Mouse (Mus musculus): ENCODE results near the gene Gadd45g. TPM values are rescaled to one million over a fixed set of nuclear protein-coding genes. Genes with fewer than 3 reads are reported as not detected.

Gadd45g gene
- polyA plus RNA-seq, 1 experiment from 2014 or later = 26.6 TPM

- Histone ChIP-seq H3K4me3 (ENCODE audit: low read length) (no peak overlapping the region), H3K27ac (ENCODE audit: low read depth, low read length) (no peak overlapping the region), H3K4me1 (ENCODE audit: control insufficient read depth, insufficient read depth, low read length) (peaks cover 12% of the 10 kb centered on the region; the same call in 1 of the 2 replicates), H3K27me3 (ENCODE audit: control insufficient read depth, insufficient read depth, low read length) (no peaks in the 10 kb centered on the region), H3K9me3 (ENCODE audit: control insufficient read depth, low read length) (no peaks in the 10 kb centered on the region), H3K36me3 (ENCODE audit: control insufficient read depth, insufficient read depth, low read length) (no peaks in the 10 kb centered on the region), H3K4me2 (replicated peaks; ENCODE audit: low read depth, low read length) (no peak overlapping the region), H3K9ac (ENCODE audit: low read depth, low read length) (no peak overlapping the region)
- 73% methylated on average over 4 of the region's 4 CpGs for WGBS
- no peak for ATAC-seq (ENCODE audit: low FRiP score, low TSS enrichment)
These were observed 24.7 kb downstream of the Gadd45g start for GRCm38 (mm10) chr13:51871148-51871547.

- H3K9me3 ChIP-seq (ENCODE audit: control insufficient read depth, low read length) = no peaks in the 10 kb centered on the region
- H3K27me3 ChIP-seq (ENCODE audit: control insufficient read depth, insufficient read depth, low read length) = no peaks in the 10 kb centered on the region; the same call in 1 of the 2 replicates
- no peak overlapping the region for H3K9ac ChIP-seq (ENCODE audit: low read depth, low read length)
- H3K36me3 ChIP-seq (ENCODE audit: control insufficient read depth, insufficient read depth, low read length) = no peaks in the 10 kb centered on the region
- no peak for ATAC-seq (ENCODE audit: low FRiP score, low TSS enrichment)
- H3K4me1 ChIP-seq (ENCODE audit: control insufficient read depth, insufficient read depth, low read length) = peaks cover 7% of the 10 kb centered on the region; the same call in 1 of the 2 replicates
- H3K4me3 ChIP-seq (ENCODE audit: low read length) = no peak overlapping the region
- 92% methylated on average over 9 of the region's 9 CpGs for WGBS
- H3K27ac ChIP-seq (ENCODE audit: low read depth, low read length) = no peak overlapping the region
- H3K4me2 ChIP-seq (replicated peaks; ENCODE audit: low read depth, low read length) = no peak overlapping the region
These were observed 25.9 kb downstream of the Gadd45g start for GRCm38 (mm10) chr13:51872252-51872962.

DNA sequence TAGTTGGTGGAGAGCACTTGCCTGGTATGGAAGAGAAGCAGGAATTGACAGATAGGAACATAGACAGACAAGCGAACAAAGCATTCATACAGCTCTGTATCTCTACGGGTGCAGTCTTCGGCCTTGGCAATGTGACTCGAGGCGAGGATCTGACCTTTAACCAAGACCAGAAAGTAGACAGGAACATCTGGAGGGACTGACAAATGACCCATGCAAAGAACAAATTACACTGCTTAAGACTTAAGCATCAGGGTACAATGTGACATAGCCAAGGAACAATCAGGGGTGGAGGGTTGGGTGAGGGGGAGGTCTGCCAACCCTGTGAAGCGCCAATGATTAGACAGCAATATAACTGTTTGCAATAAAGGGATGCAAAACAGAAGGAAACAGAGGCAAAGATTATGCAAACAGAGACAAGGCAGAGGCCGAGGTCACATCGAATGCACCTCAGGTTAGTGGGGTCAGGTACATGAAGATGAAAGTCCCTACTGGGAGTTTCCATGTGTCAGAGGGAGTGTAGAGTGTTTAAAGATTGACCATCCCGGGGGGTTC, 26.6 kb downstream of the Gadd45g start:
- H3K27ac ChIP-seq (ENCODE audit: low read depth, low read length) = no peak overlapping the region
- H3K36me3 ChIP-seq (ENCODE audit: control insufficient read depth, insufficient read depth, low read length) = no peaks in the 10 kb centered on the region
- H3K4me1 ChIP-seq (ENCODE audit: control insufficient read depth, insufficient read depth, low read length) = peaks cover 7% of the 10 kb centered on the region; the same call in 1 of the 2 replicates
- H3K4me2 ChIP-seq (replicated peaks; ENCODE audit: low read depth, low read length) = no peak overlapping the region
- no peak for ATAC-seq (ENCODE audit: low FRiP score, low TSS enrichment)
- H3K9ac ChIP-seq (ENCODE audit: low read depth, low read length) = no peak overlapping the region
- WGBS = 64% methylated on average over 9 of the region's 9 CpGs
- H3K4me3 ChIP-seq (ENCODE audit: low read length) = no peak overlapping the region
- H3K27me3 ChIP-seq (ENCODE audit: control insufficient read depth, insufficient read depth, low read length) = no peaks in the 10 kb centered on the region; the same call in 1 of the 2 replicates
- H3K9me3 ChIP-seq (ENCODE audit: control insufficient read depth, low read length) = no peaks in the 10 kb centered on the region

DNA sequence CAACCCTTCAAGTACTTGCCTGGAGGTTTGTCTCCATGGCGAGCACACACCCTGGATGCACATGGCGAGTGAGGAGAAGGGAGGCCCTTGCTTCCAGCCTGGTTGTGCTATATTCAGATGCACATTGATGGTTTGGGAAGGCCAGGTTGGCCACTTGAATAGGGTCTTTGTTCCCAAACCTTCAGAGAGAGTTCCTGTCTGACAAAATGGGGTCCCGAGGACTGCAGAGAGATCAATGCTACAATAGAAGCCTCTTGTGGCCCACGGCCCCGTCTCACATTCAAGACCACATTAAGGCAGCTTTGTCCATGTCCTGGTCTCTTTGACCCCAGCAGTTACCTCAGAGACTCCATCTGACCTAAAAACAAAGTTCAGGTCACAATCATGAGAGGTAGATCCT, 27.3 kb downstream of the Gadd45g start:
- ATAC-seq (ENCODE audit: low FRiP score, low TSS enrichment) = no peak
- peaks cover 2% of the 10 kb centered on the region; the same call in 1 of the 2 replicates for H3K4me1 ChIP-seq (ENCODE audit: control insufficient read depth, insufficient read depth, low read length)
- 85% methylated on average over 5 of the region's 5 CpGs for WGBS

GRCm38 (mm10) chr13:51876131-51876530, 29.7 kb downstream of the Gadd45g start:
- H3K4me3 ChIP-seq (ENCODE audit: low read length) = no peak overlapping the region
- no peak overlapping the region for H3K9ac ChIP-seq (ENCODE audit: low read depth, low read length)
- ATAC-seq (ENCODE audit: low FRiP score, low TSS enrichment) = no peak
- no peaks in the 10 kb centered on the region for H3K36me3 ChIP-seq (ENCODE audit: control insufficient read depth, insufficient read depth, low read length)
- no peak overlapping the region for H3K4me2 ChIP-seq (replicated peaks; ENCODE audit: low read depth, low read length)
- no peaks in the 10 kb centered on the region for H3K4me1 ChIP-seq (ENCODE audit: control insufficient read depth, insufficient read depth, low read length)
- no peaks in the 10 kb centered on the region for H3K9me3 ChIP-seq (ENCODE audit: control insufficient read depth, low read length)
- no peak overlapping the region for H3K27ac ChIP-seq (ENCODE audit: low read depth, low read length)
- no peaks in the 10 kb centered on the region; the same call in 1 of the 2 replicates for H3K27me3 ChIP-seq (ENCODE audit: control insufficient read depth, insufficient read depth, low read length)
- WGBS = 68% methylated on average over 12 of the region's 12 CpGs

More for the DNA sequence above, 27.3 kb downstream of the Gadd45g start:
- no peaks in the 10 kb centered on the region for H3K9me3 ChIP-seq (ENCODE audit: control insufficient read depth, low read length)
- H3K36me3 ChIP-seq (ENCODE audit: control insufficient read depth, insufficient read depth, low read length) = no peaks in the 10 kb centered on the region
- H3K9ac ChIP-seq (ENCODE audit: low read depth, low read length) = no peak overlapping the region
- no peak overlapping the region for H3K27ac ChIP-seq (ENCODE audit: low read depth, low read length)
- H3K4me2 ChIP-seq (replicated peaks; ENCODE audit: low read depth, low read length) = no peak overlapping the region
- H3K27me3 ChIP-seq (ENCODE audit: control insufficient read depth, insufficient read depth, low read length) = no peaks in the 10 kb centered on the region; the same call in 1 of the 2 replicates
- H3K4me3 ChIP-seq (ENCODE audit: low read length) = no peak overlapping the region

DNA sequence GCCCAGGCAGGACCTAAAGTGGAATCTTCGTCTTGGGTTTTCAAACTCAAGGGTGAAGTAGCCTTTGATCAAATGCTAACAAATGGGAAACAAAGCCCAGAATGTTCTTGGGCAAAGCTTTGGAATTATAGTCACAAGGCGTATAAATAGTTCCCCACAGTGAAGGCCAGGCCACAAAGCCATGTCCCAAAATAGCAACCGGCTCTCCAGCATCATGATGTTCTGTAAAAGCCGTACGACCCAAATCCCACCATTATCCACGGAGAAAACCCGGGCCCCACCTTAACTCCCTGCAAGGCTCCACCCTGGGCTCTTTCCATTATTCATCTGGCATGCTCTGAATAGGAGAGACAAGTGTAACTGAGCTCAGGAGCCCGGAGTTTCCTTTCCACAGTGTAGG, 32.3 kb downstream of the Gadd45g start:
- peaks cover 10% of the 10 kb centered on the region; the same call in 1 of the 2 replicates for H3K4me1 ChIP-seq (ENCODE audit: control insufficient read depth, insufficient read depth, low read length)
- no peak overlapping the region for H3K4me3 ChIP-seq (ENCODE audit: low read length)
- H3K9ac ChIP-seq (ENCODE audit: low read depth, low read length) = no peak overlapping the region
- no peaks in the 10 kb centered on the region for H3K9me3 ChIP-seq (ENCODE audit: control insufficient read depth, low read length)
- no peaks in the 10 kb centered on the region for H3K36me3 ChIP-seq (ENCODE audit: control insufficient read depth, insufficient read depth, low read length)
- no peak overlapping the region for H3K27ac ChIP-seq (ENCODE audit: low read depth, low read length)
- WGBS = 60% methylated on average over 8 of the region's 8 CpGs
- H3K27me3 ChIP-seq (ENCODE audit: control insufficient read depth, insufficient read depth, low read length) = no peaks in the 10 kb centered on the region; the same call in 1 of the 2 replicates
- ATAC-seq (ENCODE audit: low FRiP score, low TSS enrichment) = no peak
- H3K4me2 ChIP-seq (replicated peaks; ENCODE audit: low read depth, low read length) = no peak overlapping the region

DNA sequence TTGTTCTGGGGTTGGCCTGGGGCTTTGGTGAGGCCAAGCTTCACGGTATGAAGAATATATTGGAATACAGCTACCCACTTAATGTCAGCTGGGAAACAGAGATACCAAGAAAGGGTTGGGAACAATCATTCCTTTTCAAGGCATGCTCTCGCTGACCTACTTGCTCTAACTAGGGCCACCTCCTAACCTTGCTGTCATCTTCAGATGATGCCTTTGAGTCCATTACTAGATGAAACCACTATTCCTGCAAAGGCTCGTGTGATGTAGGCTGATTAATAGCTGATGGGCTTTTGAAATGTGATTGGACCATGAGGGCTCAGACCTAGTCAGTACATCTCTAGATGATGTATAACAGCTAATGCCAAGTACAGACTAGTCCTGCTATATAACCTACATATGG, 33.1 kb downstream of the Gadd45g start:
- Histone ChIP-seq H3K9me3 (ENCODE audit: control insufficient read depth, low read length) (no peaks in the 10 kb centered on the region), H3K27me3 (ENCODE audit: control insufficient read depth, insufficient read depth, low read length) (no peaks in the 10 kb centered on the region; the same call in 1 of the 2 replicates), H3K27ac (ENCODE audit: low read depth, low read length) (no peak overlapping the region), H3K36me3 (ENCODE audit: control insufficient read depth, insufficient read depth, low read length) (no peaks in the 10 kb centered on the region), H3K4me3 (ENCODE audit: low read length) (no peak overlapping the region), H3K9ac (ENCODE audit: low read depth, low read length) (no peak overlapping the region), H3K4me1 (ENCODE audit: control insufficient read depth, insufficient read depth, low read length) (peaks cover 10% of the 10 kb centered on the region; the same call in 1 of the 2 replicates), H3K4me2 (replicated peaks; ENCODE audit: low read depth, low read length) (no peak overlapping the region)
- ATAC-seq (ENCODE audit: low FRiP score, low TSS enrichment) = no peak
- WGBS = 84% methylated on average over 3 of the region's 3 CpGs

- Histone ChIP-seq H3K36me3 (ENCODE audit: control insufficient read depth, insufficient read depth, low read length) (no peaks in the 10 kb centered on the region), H3K27ac (ENCODE audit: low read depth, low read length) (no peak overlapping the region), H3K9ac (ENCODE audit: low read depth, low read length) (no peak overlapping the region), H3K9me3 (ENCODE audit: control insufficient read depth, low read length) (no peaks in the 10 kb centered on the region), H3K4me3 (ENCODE audit: low read length) (no peak overlapping the region), H3K27me3 (ENCODE audit: control insufficient read depth, insufficient read depth, low read length) (no peaks in the 10 kb centered on the region; the same call in 1 of the 2 replicates), H3K4me1 (ENCODE audit: control insufficient read depth, insufficient read depth, low read length) (peaks cover 10% of the 10 kb centered on the region; the same call in 1 of the 2 replicates), H3K4me2 (replicated peaks; ENCODE audit: low read depth, low read length) (no peak overlapping the region)
- ATAC-seq (ENCODE audit: low FRiP score, low TSS enrichment) = no peak
- WGBS = 83% methylated on average over 4 of the region's 4 CpGs
These were observed 33.5 kb downstream of the Gadd45g start for GRCm38 (mm10) chr13:51880019-51880418.

All from kidney, embryonic 14.5 days (tissue).